Mouse (Mus musculus): ENCODE data around the gene Ptprcap. TPM values are rescaled to one million over a fixed set of nuclear protein-coding genes. Genes with fewer than 3 reads are reported as not detected.
"Not testable (repeated sequence)": the region's sequence is repeated elsewhere in the genome, so short reads cannot be mapped to it uniquely, and the experiment has no call there.

Gene Ptprcap
- polyA plus RNA-seq, 1 experiment: 1,655 TPM

GRCm38 (mm10) chr19:4131075-4131474, 22.3 kb upstream of the Ptprcap start:
- Histone ChIP-seq H3K27me3 (ENCODE audit: control insufficient read depth, insufficient read depth, low read length) (no peaks in the 10 kb centered on the region), H3K4me1 (replicated peaks; ENCODE audit: control insufficient read depth, insufficient read depth, low read length) (peaks cover 22% of the 10 kb centered on the region), H3K4me3 (ENCODE audit: control insufficient read depth, insufficient read depth, low read length) (no peak overlapping the region), H3K27ac (ENCODE audit: control insufficient read depth, insufficient read depth, low read length) (no peak overlapping the region), H3K36me3 (ENCODE audit: control insufficient read depth, insufficient read depth, low read length) (peaks cover 12% of the 10 kb centered on the region)
- TF ChIP-seq CTCF (IDR thresholded peaks at IDR 0.05; ENCODE audit: borderline replicate concordance, control insufficient read depth, extremely low read depth, insufficient read depth, low read length, poor library complexity) (no peak), POLR2A (IDR thresholded peaks at IDR 0.05; ENCODE audit: control insufficient read depth, extremely low read depth, insufficient read depth, low read length, poor library complexity) (no peak)
- 98% methylated on average over 5 of the region's 5 CpGs for WGBS
- DNase-seq: no peak

DNA sequence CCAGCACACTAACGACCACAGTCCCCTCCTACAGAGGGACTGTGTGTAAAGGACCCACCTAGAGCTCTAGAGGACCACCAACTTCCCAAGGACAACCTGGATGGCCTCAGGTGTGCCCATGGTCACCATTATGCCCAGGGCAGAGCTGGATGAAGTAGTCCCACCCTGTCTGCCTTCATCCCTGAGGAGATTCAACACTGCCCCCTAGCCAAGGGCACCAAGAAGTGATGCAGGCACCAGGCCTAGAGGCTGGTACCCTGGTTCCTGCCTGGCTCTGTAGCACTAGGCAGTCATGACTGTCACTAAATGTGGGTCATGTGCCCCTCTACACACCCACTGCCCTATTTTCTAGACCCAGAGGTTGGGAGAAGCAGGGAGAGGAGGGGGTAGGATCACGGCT, 21.6 kb upstream of the Ptprcap start:
- no peak overlapping the region for H3K4me3 ChIP-seq (ENCODE audit: control insufficient read depth, insufficient read depth, low read length)
- H3K27me3 ChIP-seq (ENCODE audit: control insufficient read depth, insufficient read depth, low read length): no peaks in the 10 kb centered on the region
- peaks cover 16% of the 10 kb centered on the region for H3K4me1 ChIP-seq (replicated peaks; ENCODE audit: control insufficient read depth, insufficient read depth, low read length)
- 0 out of 2 replicates have a peak, but pooled peaks have one; percentile 14 for TF ChIP-seq CTCF (IDR thresholded peaks at IDR 0.05; ENCODE audit: borderline replicate concordance, control insufficient read depth, extremely low read depth, insufficient read depth, low read length, poor library complexity)
- no peak for TF ChIP-seq POLR2A (IDR thresholded peaks at IDR 0.05; ENCODE audit: control insufficient read depth, extremely low read depth, insufficient read depth, low read length, poor library complexity)
- no peak overlapping the region for H3K27ac ChIP-seq (ENCODE audit: control insufficient read depth, insufficient read depth, low read length)
- no peak for DNase-seq
- H3K36me3 ChIP-seq (ENCODE audit: control insufficient read depth, insufficient read depth, low read length): peaks cover 12% of the 10 kb centered on the region
- WGBS: 94% methylated on average over 2 of the region's 2 CpGs

- TF ChIP-seq POLR2A (IDR thresholded peaks at IDR 0.05; ENCODE audit: control insufficient read depth, extremely low read depth, insufficient read depth, low read length, poor library complexity) (no peak), CTCF (IDR thresholded peaks at IDR 0.05; ENCODE audit: borderline replicate concordance, control insufficient read depth, extremely low read depth, insufficient read depth, low read length, poor library complexity) (no peak)
- Histone ChIP-seq H3K27ac (ENCODE audit: control insufficient read depth, insufficient read depth, low read length) (no peak overlapping the region), H3K4me3 (ENCODE audit: control insufficient read depth, insufficient read depth, low read length) (no peak overlapping the region), H3K4me1 (replicated peaks; ENCODE audit: control insufficient read depth, insufficient read depth, low read length) (peaks cover 10% of the 10 kb centered on the region; the same call in 1 of the 2 replicates), H3K36me3 (ENCODE audit: control insufficient read depth, insufficient read depth, low read length) (peaks cover 9% of the 10 kb centered on the region), H3K27me3 (ENCODE audit: control insufficient read depth, insufficient read depth, low read length) (no peaks in the 10 kb centered on the region)
- WGBS: 94% methylated on average over 4 of the region's 4 CpGs
- no peak for DNase-seq
Measured at GRCm38 (mm10) chr19:4134354-4134753, 19.1 kb upstream of the Ptprcap start.

DNA sequence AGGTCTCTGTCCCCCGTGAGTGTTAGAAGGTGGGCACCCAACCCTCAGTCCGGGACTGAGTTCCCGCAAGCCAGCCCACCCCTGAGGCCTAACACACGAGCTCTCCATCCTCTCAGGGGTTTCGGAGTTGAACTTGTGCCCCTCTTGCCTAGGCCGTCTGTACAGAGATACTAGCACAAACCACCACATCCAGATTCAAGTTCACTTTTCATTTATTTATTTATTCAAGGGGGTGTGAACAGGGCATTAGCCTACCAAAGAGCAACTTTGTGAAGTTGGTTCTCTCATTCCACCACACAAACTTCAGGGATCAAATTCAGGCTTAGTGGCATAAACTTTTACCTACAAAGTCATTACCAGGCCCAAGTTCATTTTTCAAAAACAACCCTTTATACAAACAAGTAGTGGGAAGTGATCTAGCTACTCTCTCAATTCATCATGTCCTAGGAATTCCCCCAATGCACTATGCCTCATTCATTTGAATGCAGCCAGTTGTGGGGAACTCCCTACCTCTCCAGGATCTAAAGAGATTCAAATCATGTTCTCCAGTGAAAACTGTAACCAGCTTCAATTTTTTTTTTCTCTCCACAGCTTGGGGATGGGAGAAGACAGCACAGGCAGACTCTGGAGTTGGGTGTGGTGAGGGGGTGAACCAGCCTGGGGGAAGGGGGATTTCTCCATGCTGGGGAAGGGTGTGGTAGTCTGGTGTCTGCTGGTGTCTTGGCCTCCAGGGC, 18.0 kb upstream of the Ptprcap start:
- not testable (repeated sequence) for DNase-seq; H3K4me3 ChIP-seq (ENCODE audit: control insufficient read depth, insufficient read depth, low read length); H3K27me3 ChIP-seq (ENCODE audit: control insufficient read depth, insufficient read depth, low read length); H3K27ac ChIP-seq (ENCODE audit: control insufficient read depth, insufficient read depth, low read length); H3K36me3 ChIP-seq (ENCODE audit: control insufficient read depth, insufficient read depth, low read length)
- 96% methylated on average over 6 of the region's 6 CpGs for WGBS
- peaks cover 11% of the 10 kb centered on the region; the same call in 1 of the 2 replicates for H3K4me1 ChIP-seq (replicated peaks; ENCODE audit: control insufficient read depth, insufficient read depth, low read length)

DNA sequence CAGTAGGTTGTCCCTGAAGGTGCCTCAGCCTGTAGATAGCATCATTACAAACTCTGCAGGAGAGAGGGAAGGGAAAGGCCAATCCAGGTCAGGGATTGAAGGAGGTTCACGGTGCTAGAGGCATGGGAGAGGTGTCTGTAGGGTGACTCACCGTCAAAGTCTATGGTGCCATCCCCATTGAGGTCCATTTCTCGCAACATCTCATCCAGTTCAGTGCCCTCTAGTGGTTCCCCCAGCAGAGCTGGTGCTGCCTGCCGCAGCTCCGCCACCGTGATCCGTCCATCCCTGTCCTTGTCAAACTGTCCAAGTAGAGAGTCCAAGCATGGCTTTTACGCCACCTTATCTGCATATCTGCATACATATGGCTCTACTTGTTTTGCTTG, 17.4 kb upstream of the Ptprcap start:
- WGBS: 31% methylated on average over 8 of the region's 8 CpGs
- H3K4me3 ChIP-seq (ENCODE audit: control insufficient read depth, insufficient read depth, low read length); H3K27me3 ChIP-seq (ENCODE audit: control insufficient read depth, insufficient read depth, low read length); DNase-seq; H3K27ac ChIP-seq (ENCODE audit: control insufficient read depth, insufficient read depth, low read length); H3K36me3 ChIP-seq (ENCODE audit: control insufficient read depth, insufficient read depth, low read length): not testable (repeated sequence)
- H3K4me1 ChIP-seq (replicated peaks; ENCODE audit: control insufficient read depth, insufficient read depth, low read length): peaks cover 14% of the 10 kb centered on the region; the same call in 1 of the 2 replicates
- TF ChIP-seq CTCF (IDR thresholded peaks at IDR 0.05; ENCODE audit: borderline replicate concordance, control insufficient read depth, extremely low read depth, insufficient read depth, low read length, poor library complexity): peak; percentile 44; the same call in 1 of the 2 replicates

GRCm38 (mm10) chr19:4136463-4136862, 16.9 kb upstream of the Ptprcap start:
- Histone ChIP-seq H3K27ac (ENCODE audit: control insufficient read depth, insufficient read depth, low read length) (no peak overlapping the region), H3K27me3 (ENCODE audit: control insufficient read depth, insufficient read depth, low read length) (no peaks in the 10 kb centered on the region), H3K4me1 (replicated peaks; ENCODE audit: control insufficient read depth, insufficient read depth, low read length) (peaks cover 14% of the 10 kb centered on the region; the same call in 1 of the 2 replicates), H3K4me3 (ENCODE audit: control insufficient read depth, insufficient read depth, low read length) (no peak overlapping the region), H3K36me3 (ENCODE audit: control insufficient read depth, insufficient read depth, low read length) (peaks cover 9% of the 10 kb centered on the region)
- no peak for TF ChIP-seq CTCF (IDR thresholded peaks at IDR 0.05; ENCODE audit: borderline replicate concordance, control insufficient read depth, extremely low read depth, insufficient read depth, low read length, poor library complexity)
- TF ChIP-seq POLR2A (IDR thresholded peaks at IDR 0.05; ENCODE audit: control insufficient read depth, extremely low read depth, insufficient read depth, low read length, poor library complexity): no peak
- 89% methylated on average over 5 of the region's 5 CpGs for WGBS
- DNase-seq: no peak

- no peak overlapping the region for H3K4me3 ChIP-seq (ENCODE audit: control insufficient read depth, insufficient read depth, low read length)
- no peak overlapping the region for H3K27ac ChIP-seq (ENCODE audit: control insufficient read depth, insufficient read depth, low read length)
- no peak for TF ChIP-seq CTCF (IDR thresholded peaks at IDR 0.05; ENCODE audit: borderline replicate concordance, control insufficient read depth, extremely low read depth, insufficient read depth, low read length, poor library complexity)
- no peak for TF ChIP-seq POLR2A (IDR thresholded peaks at IDR 0.05; ENCODE audit: control insufficient read depth, extremely low read depth, insufficient read depth, low read length, poor library complexity)
- no peaks in the 10 kb centered on the region for H3K27me3 ChIP-seq (ENCODE audit: control insufficient read depth, insufficient read depth, low read length)
- 72% methylated on average over 5 of the region's 5 CpGs for WGBS
- peaks cover 14% of the 10 kb centered on the region; the same call in 1 of the 2 replicates for H3K4me1 ChIP-seq (replicated peaks; ENCODE audit: control insufficient read depth, insufficient read depth, low read length)
- H3K36me3 ChIP-seq (ENCODE audit: control insufficient read depth, insufficient read depth, low read length): peaks cover 2% of the 10 kb centered on the region
- no peak for DNase-seq
Measured at GRCm38 (mm10) chr19:4137913-4138312, 15.5 kb upstream of the Ptprcap start.

Measured in thymus, adult 2 months (tissue).